Mouse (Mus musculus) c-Kit-positive CD71-positive TER-119-negative erythroid progenitor cells, embryonic 14.5 days (primary cell): ENCODE results near the gene Pcdh15.

Source experiments
- DNase-seq: peaks from one replicate; pipeline ENCODE4 v3.0.0-alpha.2; 2013; ENCODE audit warnings: low read depth

Gene Pcdh15

DNA sequence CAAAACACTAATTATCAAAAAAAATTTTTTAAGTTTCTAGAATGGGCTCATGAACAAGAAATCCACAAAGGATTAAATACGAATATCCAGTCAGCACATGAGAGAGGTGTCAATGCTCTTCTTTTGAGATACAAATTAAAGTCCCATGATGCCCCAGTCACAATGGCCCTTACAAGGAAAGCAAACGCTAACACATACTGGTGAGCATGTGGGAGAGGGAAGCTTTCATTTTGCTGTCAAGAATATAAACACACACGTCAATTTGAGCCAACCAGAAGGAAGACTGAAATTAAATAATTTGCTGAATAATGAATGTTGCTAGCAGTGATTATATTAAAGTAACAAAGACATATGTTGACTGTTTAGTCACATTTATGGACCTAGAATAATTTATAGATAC lies 1470.5 kb downstream of the Pcdh15 start:
- no peak for DNase-seq

DNA sequence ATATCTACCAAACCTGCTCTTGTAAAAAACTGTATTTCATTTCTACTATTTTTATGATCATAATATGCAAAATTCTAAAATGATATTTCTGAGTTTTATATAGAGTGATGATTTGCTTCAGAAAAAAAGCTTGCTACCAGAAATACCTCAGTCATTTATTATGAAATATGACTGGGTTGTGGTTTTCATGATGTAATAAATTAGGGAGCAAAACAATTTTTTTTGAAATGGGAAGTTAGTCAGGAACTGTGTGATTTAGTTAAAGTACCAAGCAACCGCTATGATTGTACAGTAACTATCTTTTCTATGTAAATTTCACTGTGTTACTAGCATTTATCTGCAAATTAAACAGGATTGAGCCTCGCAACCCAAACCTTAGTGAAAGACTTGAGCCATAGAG lies 1480.8 kb downstream of the Pcdh15 start:
- DNase-seq, result no peak

- no peak for DNase-seq
These were observed 1492.7 kb downstream of the Pcdh15 start for GRCm38 (mm10) chr10:74591799-74592198.

DNA sequence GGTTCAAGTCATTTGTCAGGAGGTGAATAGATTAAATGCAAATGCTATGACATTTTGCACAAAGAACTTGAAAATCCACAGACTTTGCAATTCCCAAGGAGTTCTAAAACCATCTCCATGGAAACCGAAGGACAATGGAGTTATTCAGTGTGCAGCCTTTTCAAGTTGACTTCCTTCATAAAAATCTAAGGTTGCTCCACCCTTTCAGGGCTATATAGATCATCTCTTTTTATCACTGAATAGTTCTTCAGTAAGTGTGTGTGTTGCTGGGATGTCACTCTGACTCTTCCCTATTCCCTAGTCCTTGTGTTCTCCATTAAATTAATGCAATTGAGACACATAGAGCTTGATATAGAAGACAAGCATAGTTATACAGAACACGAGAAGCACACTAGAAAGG lies 1508.5 kb downstream of the Pcdh15 start:
- no peak for DNase-seq

- no peak for DNase-seq
These were observed 1522.7 kb downstream of the Pcdh15 start for GRCm38 (mm10) chr10:74621837-74622236.

GRCm38 (mm10) chr10:74625715-74626114 lies 1526.6 kb downstream of the Pcdh15 start:
- DNase-seq, result no peak

GRCm38 (mm10) chr10:74626596-74626995 lies 1527.5 kb downstream of the Pcdh15 start:
- DNase-seq, result no peak

DNA sequence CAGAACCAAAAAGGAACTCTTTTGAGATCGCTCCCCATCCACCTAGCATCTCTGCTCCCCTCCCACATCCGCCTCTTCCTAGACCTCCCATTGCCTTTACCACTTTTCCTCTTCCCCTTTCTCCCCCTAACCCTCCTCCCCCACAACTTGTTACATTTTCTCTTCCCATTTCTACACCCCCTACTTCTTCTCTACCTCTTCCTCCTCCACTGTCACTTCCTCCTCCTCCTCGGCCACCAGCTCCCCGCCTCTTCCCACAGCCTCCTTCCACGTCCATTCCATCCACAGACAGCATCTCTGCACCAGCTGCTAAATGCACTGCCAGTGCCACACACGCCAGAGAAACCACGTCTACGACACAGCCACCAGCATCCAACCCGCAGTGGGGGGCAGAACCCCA lies 1532.2 kb downstream of the Pcdh15 start:
- no peak for DNase-seq

DNA sequence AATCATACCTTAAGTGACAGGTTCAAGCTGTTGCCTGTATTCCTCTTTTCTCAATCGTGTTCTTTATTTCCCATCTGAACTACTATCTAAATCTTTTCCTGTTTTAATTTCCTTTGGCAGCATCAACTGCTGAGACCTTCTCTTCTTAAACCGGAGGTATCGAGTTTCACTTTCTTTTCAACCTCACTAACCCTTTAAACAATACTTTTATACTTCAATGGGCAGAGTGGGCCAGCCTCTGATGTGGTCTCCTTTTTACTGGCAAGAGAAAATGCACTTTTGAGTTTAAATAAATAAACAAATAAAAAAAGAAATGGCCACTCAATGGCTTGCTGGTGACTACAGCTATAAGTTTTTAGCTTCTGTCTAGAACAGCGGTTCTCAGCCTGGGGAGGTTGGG lies 1537.9 kb downstream of the Pcdh15 start:
- DNase-seq, result no peak

- DNase-seq, result no peak
These were observed 1543.0 kb downstream of the Pcdh15 start for GRCm38 (mm10) chr10:74642125-74642524.

GRCm38 (mm10) chr10:74663171-74663570 lies 1564.0 kb downstream of the Pcdh15 start:
- DNase-seq, result no peak

GRCm38 (mm10) chr10:74680016-74680491 lies 1580.9 kb downstream of the Pcdh15 start:
- DNase-seq, result no peak

DNA sequence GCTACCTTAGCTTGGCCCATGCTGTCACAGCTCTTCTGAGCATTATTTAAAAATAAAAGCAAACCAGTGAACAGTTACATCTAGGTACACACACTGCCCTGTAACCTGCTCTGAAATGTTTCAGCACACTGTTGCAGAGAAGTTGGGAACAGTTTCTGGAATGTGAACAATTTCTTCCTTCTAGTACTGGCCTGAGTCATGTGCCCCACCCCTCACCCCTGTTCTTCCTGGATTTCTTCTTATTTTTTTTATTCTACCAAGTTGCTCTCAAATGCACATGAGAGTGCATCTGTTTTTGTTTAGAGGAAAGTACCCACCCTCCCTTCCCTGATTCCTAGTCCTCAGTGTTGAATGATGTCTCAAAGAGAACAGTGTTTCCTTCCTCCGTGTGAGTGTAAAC lies 1581.4 kb downstream of the Pcdh15 start:
- DNase-seq, result no peak
